Mouse (Mus musculus) adrenal gland, postnatal 25 days (tissue): ENCODE data around the gene Fhit. TPM values are rescaled to one million over a fixed set of nuclear protein-coding genes. Genes with fewer than 3 reads are reported as not detected.

ENCODE experiments used
- DNase-seq: peaks from one replicate; pipeline ENCODE4 v3.0.0; 2021; ENCODE audit warnings: mixed read lengths
- total RNA-seq: library from RNA; stranded (reverse); gene quantifications from 2 replicates; pipeline ENCODE4 v1.2.3, GENCODE M21; 2021

The Fhit gene
- total RNA-seq, 1 experiment from 2014 or later: 13.8 TPM

DNA sequence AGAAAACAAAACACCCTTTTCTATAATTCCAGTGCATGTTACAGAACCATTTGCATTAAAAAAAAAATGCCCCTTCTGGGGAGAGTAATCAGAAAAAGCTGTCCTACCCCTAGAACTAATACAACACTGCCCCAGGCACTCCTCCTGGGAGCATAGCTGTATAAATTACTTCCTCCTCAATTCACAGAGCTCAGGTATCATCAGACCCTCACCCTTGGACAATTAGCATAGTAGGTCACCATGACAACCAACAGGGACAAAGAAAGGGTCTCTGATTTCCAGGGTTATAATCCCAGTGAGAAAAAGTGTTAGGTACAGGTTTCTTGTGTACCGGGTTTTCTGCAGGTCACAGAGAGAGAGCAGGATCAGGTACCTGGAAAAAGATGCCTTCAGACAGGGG, 654.3 kb downstream of the Fhit start:
- DNase-seq: no peak

DNA sequence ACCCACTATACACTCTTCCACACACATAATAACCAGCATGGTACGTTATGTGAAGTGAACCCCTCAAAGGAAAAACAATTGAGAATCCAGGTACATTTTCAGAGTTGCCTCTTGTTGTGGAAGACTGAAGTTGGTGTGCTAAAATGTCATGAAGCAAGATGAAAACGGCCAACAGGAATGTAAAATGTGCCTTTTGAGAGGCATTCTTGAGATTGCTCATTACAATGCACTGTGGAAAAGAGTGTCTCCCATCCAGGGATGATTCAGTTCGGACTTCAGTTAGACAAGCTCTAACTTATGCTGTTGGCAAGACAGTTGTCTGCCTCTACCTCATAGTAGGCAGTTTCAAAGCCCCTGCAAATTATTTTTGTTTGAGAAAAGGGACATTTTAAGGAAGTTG, 676.0 kb downstream of the Fhit start:
- DNase-seq: no peak

DNA sequence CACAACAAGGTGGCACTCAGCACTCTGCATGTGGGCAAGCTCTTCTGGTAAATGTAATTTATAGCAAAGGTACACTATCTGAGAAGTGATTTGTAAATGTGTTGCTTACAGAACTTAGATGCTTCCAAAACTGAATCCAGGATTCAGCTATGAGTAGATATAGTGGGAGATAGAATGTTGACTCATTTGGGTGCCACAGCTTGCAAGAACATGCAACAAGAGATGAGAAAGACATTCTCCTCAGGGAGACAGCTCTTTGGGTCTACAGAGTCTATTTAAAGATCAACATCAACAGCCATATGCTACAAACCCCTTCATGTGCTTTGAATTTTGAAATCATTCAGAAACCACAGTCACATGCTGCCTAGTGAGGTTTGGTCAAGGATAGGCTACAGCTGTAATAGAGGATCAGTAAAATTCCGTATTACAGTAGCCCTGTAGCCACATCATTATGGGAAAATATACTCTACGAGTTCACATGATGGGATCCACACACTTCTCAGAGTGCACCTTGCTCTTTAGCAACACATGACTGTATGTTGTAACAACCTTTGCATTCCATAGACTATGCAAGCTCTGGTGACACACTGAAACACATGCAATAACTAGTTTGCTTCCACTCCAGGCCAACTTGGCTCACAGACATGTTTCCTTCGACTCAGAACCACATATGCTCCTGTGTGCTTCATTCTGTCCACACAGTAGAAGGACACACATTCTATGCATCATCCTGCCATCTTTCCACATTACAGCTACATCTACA, 678.8 kb downstream of the Fhit start:
- no peak for DNase-seq

DNA sequence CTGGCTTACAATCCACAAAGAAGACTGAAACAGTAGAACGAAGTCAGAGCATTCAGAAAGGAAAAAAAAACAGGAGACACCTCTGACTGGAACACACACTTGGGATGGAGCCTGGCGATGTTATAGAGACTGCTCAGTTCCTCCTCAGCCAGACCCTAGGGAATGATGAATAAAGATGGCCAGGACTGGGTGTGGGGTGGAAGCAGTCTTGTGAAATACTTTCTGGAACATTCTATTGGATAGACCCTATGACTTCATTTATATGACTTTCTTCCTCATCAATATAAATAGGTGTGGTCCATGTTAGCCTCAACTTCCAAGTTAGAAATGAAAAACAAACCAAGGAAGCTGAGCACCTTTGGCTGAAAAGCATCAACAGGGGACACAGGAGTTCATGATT, 680.5 kb downstream of the Fhit start:
- DNase-seq: no peak

DNA sequence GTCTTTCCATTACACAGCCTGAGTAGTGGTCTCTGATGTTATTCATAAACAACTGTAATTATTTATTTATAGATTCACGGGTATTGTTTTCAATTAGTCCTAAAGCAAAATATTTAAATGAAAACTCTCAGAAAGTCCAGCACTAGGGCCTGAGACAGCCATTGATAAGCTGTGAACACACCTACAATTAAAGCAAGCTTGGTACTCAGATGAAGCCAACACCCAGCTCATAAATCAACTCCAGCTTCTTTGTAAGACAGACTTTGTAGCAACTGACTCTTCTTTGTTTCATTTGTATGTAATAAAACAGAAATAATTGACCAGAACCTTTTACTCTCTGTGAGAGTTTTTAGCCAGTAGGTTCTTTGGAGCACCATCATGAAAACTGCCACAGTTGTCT, 681.2 kb downstream of the Fhit start:
- DNase-seq: no peak

DNA sequence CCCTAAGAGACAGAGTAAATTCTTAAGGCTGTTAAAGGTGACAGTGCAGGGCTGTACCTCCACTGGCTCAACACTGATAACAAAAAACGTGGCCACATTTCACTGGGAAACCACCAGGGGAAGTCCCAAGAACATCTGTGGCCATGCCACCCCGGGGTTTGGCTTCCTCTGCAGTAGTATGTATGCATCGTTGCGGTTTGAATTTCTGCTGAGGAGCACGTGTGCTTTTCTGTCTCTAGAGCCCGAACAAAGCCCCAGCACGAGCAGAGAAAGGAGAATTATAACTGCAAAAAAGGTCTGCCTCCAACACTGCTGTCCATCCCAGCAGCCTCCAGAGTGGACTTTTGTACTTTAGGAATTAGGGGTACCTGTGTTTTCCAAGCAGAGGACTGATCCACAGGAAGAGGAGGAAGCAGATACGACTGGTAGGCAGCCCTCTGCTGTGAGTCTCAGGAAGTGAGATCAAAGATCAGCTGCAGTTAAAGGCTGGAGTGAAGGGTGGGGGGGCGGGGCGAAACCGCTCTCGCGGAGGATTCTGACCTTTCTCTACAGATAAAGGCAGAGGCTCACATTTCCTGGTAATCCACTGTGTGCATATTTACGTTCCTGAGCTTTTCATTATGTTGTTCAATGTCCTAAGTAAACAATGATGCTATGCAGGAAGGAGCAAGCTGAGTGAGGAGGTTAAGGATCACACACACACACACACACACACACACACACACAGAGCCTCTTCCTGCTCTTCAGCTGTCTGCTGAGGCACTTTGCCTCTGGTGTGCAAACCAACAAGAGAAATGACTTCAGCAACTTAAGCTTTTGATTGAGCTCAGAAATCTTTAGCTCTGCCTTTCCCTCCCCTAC, 708.6 kb downstream of the Fhit start:
- peak; percentile 6 for DNase-seq

DNA sequence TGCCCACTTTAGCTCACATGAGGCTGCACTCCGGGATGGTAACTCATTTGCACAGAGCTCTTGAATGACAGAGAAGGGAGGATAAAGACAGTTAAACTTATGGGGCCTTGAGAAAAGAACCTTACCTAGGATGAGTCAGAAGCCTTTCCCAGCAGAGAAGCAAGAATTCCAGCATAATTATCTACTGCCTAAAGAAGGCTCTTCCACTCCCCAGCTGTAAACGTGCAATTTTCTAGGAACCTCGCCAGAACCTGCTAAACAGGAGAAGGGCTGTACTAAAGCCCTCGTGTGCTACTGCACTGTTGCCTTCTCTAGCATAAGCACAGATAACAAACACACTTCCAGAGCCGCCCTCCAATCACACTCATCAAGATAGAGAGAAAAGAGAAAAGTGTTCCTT, 709.6 kb downstream of the Fhit start:
- DNase-seq: no peak

DNA sequence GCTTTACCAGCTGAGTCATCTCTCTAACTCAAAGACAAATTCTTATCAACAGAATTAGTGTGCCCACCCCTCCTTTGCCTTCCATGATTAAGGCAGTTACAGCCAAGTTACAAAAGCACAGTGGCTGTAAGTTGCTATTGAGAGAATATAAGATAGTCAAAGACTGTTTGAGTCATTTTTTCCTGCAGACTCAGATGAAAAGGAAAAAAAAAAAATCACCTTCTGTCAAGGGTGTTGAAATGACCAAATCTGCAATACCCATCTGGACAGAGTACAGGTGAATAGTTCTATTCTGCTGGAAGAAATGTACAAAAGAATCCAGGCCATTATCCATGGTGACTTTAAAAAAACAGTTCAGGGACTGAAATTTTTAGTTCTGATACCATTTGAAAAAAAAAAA, 716.5 kb downstream of the Fhit start:
- no peak for DNase-seq

DNA sequence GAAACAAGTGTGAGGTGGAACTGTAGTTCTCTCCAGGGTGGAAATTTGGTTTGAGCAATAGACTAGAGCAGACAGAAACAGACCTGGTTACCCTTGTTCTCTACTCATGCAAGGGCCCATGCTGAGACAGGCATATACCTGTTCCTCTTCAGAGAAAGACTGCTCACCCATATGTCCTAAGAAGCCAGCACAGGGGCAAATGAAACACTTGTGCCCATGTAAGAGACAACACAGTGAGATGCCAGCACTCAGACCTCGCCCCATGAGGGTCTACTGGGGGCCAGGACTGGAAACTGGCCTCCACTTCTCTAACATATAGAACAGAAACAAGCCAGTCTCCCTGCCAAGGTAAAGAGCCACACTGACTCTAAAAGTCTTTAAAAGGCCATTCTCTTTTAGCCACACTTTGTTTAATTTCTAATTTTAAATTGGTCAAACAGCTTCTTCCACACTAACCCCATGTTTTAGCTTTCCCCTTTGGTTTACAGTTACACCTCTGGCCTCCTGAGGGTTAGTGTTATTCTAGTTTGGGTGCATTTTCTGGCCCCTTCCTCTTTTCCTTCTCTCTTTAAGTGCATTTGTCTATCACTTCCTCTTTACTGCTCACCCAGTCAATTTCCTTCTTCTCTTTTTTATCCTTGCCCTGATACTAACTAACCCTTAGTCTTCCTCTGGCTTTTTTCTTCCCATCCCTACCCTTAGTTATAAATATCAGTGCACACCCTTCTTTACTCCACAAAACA, 722.7 kb downstream of the Fhit start:
- no peak for DNase-seq

DNA sequence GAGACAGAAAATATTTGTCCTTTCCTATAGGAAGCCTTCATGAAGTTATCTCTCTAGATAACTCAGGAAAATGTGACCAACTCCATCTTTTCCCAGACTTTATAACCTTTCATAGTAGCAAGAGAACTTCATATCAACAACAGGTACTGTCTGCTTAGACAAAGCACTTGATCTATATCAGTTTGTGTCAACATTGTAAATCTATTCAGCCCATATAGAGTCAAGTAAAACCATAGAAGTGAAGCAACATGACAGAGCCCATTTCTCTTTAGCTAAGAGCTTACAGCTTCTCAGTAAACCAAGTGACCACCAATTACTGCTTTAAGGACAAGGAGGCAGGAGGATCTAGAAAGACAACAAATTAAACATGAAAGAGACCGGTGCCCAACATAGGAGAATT, 725.6 kb downstream of the Fhit start:
- no peak for DNase-seq

DNA sequence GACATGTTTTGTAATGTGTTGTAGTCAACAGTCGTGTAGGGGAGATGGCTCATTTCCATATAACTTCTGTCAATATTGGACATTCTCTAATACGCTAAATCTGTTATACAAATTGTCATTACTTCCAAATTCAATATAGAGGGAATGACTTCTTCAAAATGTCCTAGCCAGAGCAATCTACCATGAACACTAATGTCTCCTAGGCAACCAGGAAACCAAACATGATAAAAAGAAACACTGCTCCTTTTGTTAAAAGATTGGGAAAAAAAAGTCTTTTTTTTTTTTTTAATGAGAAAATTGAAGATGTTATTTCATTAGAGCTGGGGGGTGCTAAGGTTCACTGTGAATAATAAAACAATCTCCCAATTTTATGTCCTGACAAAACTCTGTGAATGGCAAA, 729.3 kb downstream of the Fhit start:
- DNase-seq: no peak

DNA sequence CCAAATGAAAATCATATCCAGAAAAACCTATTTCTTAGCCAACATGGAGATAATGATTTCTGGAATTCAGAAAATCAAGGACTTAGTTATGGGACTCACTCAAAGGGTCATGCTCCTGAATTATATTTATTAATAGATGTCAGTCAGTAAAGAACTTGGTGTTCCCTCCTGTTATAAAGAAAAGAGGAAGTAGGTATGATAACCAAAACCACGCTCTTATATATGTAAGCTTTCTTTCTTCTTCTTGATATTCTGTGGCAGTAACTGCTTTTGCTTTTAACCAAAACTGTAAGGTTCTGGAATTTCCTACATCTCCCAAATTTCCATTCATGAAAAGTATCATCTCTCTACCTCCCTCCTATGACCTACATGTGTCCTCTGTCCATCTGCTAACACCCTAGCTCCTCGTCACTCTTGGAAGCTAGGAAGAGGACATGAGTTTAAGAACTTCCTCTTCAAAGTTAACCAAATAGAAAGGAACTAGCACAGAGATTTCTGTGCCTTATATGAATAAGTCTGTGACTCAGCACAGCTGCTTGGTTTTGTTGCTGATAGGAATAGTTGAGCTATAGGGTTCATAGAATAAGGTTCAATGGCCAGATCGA, 731.3 kb downstream of the Fhit start:
- no peak for DNase-seq

DNA sequence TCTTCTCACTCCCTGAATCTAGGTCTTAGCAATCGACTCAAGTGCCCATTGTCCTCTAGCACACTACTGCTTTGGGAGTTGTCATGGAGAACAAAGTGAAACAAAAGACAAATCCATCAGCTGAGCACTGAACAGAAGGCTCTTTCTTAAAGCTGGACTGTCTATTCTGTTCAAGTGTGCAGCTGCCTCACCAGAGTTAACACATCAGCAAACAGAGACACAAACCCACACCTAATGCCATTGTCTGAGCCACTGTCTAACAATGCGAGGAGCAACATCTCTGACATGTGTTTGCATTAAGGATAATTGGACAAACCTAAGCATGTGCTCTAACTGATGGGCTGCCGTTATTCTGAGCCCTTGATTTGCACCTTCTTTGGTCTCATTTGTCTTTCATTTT, 738.3 kb downstream of the Fhit start:
- no peak for DNase-seq

DNA sequence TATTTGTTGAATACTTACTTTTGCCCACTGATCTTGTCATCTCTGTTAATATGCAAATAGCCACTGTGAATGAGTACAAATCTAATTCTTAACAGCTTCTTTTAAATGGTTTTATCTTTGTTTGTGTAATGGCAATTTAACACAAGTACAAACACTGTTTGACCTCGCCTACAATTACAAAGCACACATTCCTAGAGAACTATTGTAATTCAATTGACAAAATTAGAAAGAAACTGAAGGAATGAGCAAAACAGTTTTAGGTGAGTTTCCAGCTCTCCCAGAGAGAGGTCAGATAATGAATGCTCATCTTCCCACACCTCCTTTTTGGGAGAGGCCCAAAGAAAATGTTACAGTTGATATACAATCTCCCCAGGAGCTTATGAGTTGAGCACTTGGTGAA, 739.6 kb downstream of the Fhit start:
- DNase-seq: no peak

DNA sequence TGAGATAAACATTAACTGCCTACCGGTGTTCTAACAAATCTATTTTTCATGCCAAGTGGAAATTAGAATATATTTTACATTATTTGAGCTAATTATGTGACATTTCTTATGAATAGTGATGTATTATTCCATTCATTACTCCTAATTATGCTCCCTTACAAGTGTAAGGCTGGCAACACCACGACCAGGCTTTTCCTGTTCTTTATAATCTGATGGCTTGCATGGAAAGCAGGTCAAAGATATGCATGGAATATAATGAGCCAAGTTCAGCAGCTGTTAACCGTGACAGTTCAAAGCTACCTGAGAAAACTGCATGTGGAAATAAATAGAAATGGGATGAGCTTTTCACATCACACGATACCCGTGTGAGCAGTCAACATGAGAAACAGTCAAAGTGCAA, 746.8 kb downstream of the Fhit start:
- DNase-seq: no peak

DNA sequence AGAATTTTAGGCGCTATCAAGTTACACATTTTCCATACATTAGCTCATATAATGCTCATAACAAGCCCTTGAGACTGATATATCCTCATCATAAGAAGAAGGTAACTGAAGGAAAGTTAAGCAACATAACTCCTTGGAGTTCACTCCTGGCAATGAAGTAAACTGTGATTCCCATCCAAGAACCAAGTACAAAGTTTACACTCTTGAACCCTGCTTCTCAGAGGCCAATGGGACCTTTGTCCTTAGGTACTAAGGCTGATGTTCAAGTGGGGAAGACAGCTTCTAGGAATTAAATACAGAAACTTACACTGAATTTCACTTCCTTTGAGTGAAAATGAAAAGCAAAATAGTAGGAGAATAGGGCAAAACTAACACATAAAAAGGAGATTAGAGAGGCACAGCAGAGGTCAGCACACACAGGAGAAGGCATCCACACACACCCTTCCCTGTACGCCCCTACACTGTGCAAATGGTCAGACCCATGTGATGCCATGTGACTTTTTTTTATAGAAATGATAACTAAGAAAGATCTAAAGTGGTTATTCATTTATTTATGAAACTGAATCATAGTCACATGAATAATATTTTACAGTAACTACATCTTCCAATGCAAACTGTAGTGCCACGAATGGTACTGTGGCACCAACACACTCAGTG, 752.4 kb downstream of the Fhit start:
- DNase-seq: no peak

DNA sequence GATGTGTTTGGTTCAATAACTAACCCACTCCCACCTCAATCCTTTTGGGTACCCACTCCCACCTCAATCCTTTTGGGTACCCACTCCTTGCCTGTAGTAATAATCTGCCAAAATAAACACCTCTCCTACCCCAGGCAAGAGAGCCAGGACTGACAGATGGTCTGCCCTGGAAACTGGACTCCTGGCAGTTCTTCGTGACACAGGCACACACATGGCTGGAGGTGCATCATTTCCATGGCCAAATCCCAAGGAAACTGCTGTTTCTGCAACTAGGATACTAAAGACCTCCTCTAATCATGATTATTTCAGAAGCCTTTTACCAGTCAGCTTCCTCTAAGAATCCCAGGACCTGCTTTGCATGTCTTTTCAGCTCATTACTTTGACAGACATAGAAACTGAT, 756.5 kb downstream of the Fhit start:
- peak; percentile 1 for DNase-seq

DNA sequence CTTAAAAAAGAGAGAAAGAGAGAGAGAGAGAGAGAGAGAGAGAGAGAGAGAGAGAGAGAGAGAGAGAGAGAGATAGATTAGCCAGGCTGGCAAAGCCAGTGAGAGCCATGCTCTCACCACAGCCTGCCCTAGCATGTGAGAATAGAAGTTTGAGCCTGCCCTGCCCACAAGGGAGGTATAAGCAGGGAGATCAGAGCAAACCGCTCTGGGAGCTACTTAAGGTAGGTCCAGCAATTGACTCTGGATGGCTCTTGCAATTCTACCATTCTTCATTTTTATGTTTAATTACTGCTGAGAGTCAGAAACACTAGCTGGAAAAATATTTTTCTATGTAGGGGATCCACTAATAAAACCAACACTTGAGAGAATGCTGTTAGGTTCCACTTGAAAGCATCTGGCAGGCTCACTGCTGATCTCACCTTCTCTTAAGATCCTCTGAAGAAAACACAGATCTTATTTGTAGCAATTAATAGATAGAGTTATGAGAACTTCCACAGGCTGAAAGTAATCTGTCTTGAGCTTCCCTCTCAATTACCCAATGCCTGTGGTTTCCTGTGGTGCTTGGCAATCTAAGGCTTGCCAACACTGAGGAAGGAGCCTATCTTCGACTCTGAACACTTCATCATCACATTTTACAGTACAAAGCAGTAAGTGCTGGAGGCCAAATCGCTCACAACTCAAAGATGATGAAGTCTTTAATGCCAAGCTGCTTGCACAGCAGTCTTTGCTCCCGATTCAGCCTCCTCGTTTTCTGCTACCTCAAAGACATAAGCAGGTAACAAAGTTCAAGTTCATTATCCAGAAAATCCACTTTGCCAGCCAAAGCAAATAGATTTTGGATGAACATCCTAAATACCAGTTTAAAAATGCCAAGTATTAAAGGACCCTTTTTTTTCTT, 793.8 kb downstream of the Fhit start:
- DNase-seq: no peak

DNA sequence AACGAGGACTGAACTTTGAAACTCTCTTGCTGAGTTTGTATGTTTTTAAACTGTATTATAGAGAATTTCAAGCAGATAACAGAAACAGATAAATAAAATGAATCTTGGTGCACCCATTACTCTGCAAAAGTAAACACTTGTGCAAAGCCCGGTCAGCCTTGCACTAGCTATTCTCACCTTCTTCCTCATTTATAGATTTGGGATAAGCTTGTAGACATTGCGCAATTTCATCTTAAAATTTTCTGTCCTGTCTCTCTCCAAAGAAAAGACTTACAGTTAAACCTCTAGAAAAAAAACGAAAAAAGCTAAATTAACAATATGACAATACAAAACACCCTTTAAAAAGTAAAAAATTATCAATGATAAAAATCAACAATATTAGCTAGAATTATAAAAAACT, 795.0 kb downstream of the Fhit start:
- DNase-seq: no peak

DNA sequence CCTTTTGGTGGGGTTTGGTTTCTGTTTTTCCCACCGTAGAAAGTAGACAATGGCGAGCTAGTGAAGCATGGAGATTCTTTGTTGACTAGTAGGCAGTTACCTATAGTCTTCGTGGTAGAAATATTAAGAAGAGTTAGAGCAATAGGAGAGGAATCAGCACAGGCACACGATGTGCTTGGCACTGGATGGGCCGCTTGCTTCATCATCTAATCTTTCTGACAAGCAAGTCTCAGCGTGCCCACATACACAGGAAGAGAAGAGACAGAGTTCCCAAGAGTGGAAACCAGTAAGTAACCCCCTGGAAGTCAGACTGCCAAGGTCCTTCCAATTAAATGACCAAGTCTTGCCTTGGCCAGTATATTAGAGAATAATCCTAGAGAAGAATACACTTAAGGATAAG, 797.6 kb downstream of the Fhit start:
- no peak for DNase-seq

DNA sequence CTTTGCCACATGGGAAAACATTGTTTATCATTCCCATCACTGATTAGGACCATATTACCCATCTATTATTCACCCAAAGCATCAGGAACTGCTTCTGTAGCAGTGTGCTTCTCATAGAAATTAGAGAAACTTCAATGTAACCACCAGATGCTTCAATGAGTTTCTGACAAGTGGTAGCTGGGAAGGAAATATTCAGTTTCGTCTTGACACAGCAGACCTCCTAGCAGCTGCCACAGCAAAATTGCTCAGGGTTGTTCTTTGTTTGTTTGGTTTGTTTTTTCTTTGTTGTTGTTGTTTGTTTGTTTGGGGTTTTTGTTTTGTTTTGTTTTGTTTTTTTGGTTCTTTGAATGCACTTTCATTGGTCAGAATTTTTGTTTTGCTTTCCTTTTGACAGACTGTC, 798.5 kb downstream of the Fhit start:
- no peak for DNase-seq
